Mouse (Mus musculus) heart, embryonic 14.5 days (tissue): ENCODE data around the gene Gm10972. TPM values are rescaled to one million over a fixed set of nuclear protein-coding genes. Genes with fewer than 3 reads are reported as not detected.

Experiments used
- polyA plus RNA-seq: library from polyadenylated mRNA; unstranded; fragments of >200 nt; fragmentation: Nextera tagmentation; extraction: Ambion mirVana; gene quantifications from 2 replicates; pipeline ENCODE4 v1.2.1, GENCODE M21; 2014

Gm10972 gene
- polyA plus RNA-seq, 1 experiment from 2014 or later: not detected

Other genes starting within 250 kb of the Gm10972 start
- gene Lingo4, start 244.6 kb upstream of the Gm10972 start, polyA plus RNA-seq: 0.05 and 0.26 TPM in 2 replicates
- gene Tdrkh, start 229.8 kb upstream of the Gm10972 start, polyA plus RNA-seq: 8.8 and 9.0 TPM in 2 replicates
- 64.5 and 64.8 TPM in 2 replicates for gene Mrpl9, start 199.8 kb upstream of the Gm10972 start, polyA plus RNA-seq
- gene Oaz3, start 199.2 kb upstream of the Gm10972 start, polyA plus RNA-seq: 0.27 and 0.53 TPM in 2 replicates
- 0.55 and 1.8 TPM in 2 replicates for gene Celf3, start 164.8 kb upstream of the Gm10972 start, polyA plus RNA-seq
- 5.5 and 5.8 TPM in 2 replicates for gene Riiad1, start 162.8 kb upstream of the Gm10972 start, polyA plus RNA-seq
- 26.1 and 26.4 TPM in 2 replicates for gene Snx27, start 60.4 kb upstream of the Gm10972 start, polyA plus RNA-seq
- gene Tuft1, start 15.8 kb downstream of the Gm10972 start, polyA plus RNA-seq: 7.1 and 7.2 TPM in 2 replicates
- gene Selenbp2, start 50.4 kb downstream of the Gm10972 start, polyA plus RNA-seq: 2.2 and 3.1 TPM in 2 replicates
- gene Cgn, start 143.4 kb downstream of the Gm10972 start, polyA plus RNA-seq: 0.78 and 1.1 TPM in 2 replicates
- 12.8 and 14.5 TPM in 2 replicates for gene Pogz, start 194.5 kb downstream of the Gm10972 start, polyA plus RNA-seq
- gene Psmb4, start 243.8 kb downstream of the Gm10972 start, polyA plus RNA-seq: 296 and 297 TPM in 2 replicates